Mouse (Mus musculus) WW6 (cell line): ENCODE data around the gene Sobp.

ENCODE experiments used
- DNase-seq: peaks from one replicate; pipeline ENCODE4 v3.0.0-alpha.2; 2013; ENCODE audit warnings: low read depth, low spot score

Sobp gene

DNA sequence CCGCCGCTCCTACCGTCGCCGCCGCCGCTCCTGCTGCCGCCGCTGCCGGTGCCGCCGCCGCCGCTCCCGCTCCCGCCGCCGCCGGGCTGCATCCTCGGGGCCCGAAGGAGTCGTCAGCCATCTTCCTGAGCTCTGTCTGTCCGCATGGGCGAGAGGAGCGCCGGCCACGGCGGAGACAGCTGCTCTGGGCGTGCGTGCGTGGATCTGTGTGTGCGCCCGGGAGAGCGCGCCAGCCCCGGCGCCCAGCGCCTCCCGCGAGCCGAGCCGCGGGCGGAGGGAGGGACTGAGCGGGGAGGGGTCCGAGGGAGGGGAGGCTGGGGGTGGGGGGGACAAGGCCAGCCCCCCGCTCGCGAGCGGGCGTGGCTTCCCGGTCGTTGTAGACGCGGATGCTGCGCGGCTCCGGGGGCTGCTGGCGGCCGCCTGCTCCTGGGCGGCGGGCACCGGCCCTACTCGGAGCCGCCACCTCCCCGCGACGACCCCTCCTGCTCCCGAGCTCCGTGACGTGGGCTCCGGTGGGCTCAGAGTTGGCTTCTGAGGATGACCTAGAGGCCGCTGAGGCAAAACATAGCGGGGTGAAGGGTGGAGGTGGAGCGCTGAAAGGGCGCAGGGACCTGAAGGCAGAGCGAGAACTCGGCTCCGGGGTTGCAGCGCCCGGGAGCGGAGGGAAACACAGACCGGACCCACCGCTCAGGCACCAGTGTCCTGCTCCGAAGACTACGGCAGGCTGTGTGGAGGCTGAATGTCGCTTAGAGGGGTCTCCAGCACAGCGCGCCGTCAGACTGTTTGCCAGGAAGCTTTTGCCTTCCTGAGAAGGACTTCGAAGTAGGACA is at the start of gene Sobp, which contains the start of gene 9030612E09Rik:
TSS of gene Sobp (minus strand) at position 205 of the 830 bp plus-strand sequence.
TSS of gene 9030612E09Rik (plus strand) at position 379 of the 830 bp plus-strand sequence.
- no peak for DNase-seq

DNA sequence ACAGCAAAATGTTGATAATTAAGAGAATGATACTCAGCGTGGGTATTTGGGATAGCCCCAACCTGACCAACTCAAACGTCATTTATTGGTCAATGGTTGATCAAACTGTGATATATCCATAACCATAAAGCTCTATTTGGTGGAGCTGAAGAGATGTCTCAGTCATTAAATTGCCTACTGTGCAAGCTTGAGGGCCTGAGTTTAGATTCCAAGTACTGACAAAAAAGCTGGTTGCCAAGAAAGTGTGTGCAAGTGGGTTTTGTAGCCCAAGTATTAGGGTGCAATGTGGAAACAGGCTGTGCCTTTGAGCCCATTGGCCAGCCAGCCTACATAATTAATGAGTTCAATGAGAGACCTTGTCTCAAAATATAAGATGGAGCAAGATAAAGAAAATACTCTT is 49.1 kb upstream of the Sobp start:
- no peak for DNase-seq

DNA sequence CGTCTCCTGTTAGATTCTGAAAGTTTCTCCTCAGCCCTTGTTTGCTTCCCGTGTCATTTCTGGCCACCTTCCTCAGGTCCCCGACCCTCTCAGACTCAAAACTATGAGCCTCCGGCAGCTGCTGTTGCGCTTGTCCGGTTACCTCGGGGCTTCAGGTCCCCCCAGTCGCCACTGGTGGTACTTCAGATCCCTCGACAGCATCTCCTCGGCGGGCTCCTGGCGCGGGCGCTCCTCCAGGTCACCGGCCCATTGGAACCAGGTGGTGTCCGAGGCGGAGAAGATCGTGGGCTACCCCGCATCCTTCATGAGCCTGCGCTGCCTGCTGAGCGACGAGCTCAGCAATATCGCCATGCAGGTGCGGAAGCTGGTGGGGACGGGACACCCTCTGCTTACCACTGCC is 47.3 kb upstream of the Sobp start:
- DNase-seq = no peak

DNA sequence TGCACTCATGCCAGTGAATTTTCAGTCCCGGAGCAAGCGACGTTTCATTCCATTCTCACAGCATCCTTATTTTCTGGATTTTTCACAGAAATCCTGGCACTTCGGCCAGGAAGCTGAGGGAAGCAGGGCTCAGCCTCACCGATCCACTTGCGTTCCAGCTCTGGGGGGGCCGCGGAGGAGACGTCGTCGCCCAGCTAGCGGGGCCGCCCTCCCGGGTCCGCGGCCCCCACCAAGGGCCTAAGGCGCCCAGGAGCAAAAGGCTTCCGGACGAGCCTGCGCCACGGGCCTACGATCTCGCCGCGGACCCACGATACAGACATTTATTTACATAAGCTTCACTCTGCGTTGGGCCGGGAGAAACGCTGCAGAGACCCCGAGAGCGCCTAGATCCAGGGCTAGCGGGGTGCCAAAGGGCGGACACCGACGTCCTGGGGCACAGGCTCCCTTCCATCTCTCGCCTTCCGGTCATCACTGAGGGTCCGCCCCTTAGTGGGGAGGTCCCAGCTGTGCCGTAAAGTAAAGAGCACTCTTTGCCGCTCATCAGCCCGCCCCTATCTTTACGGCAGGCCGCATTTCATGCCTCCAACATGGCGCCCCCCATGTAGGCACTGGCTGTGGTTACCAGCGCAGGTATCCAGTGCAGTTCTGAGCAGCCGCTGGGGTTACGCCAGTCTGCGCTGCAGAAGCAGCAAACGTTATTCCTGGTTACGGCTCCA is 46.7 kb upstream of the Sobp start, which contains the start of gene Pdss2:
TSS of gene Pdss2 (plus strand) at position 577 of the 716 bp plus-strand sequence.
- DNase-seq = peak; percentile 84

DNA sequence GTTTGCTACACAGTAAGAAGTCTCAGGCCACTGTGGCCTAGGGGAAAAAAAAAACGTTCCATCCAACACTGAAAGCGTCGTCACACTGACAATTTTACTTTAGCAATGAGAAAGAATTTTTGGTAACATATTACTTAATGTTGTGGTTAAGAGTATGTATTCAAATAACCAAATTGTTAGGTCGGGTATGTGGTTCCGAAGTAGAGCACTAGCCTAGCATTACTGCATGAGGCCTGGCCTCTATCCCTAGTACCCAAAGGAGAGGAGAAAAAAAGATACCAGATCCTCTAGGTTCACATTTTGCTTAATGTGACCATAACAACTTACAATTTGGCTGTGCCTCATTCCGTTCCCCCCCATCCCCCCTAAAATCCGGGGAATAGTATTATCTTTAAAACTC is 46.1 kb upstream of the Sobp start:
- DNase-seq = no peak

DNA sequence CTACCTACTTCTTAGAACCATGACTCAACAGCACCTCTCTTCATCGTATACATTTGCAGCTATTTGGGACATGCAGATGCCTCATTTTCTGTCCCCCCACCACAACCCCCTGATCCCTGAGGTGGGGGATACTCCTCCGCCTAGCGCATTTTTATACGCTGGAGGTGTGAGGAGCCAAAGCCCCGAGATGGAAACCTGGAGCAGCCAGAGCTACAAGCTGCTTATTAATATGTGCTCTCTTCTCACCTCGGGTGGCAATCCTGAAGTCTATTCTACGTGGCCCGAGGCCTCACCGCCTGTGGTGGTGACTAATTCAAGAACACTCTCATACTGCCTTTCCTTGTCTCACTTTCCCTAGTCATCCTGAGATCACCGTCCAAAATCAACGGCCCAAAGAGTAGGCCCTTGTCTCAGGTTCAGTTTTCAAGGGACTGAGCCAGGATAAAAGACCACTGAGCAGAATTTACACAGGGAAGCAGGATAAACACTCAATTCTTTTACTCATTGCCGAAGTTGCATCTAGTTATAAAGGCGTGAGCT is 43.1 kb upstream of the Sobp start:
- no peak for DNase-seq

DNA sequence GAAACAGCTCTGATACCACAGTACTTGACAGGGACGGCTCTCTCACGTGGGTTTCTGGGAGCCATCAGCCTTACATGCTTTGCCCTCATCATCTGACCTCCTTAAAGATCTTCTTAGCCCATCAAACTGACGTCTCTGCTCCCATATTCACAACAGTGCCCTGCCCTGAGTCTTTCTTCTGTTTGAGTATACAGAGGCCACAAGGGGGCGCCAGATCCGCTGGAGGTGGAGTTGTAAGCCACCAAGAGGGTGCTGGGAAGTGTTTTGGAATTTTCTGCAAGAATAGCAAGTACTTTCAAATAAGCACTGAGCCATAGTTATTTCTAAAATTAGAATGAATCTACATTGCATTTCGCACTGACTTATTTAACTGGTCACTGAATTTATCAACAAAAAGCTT is 37.5 kb upstream of the Sobp start:
- DNase-seq = peak; percentile 62

DNA sequence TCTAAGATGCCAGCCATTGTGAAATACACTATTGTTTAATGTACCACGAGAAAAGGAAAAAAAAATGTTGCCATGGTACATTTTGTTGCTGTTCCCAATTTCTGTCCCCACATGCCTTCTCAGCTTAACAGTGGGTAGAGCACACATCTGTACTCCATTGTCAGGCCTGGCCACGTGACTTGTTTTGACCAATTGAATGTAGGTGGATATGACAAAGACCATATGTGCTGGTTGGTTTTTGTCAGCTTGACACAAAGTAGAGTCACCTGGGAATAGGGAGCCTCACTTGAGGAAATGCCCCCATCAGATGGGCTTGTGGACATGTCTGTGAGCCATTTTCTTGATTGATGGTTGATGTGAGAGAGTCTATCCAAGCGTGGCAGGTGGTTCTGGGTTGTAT is 29.5 kb upstream of the Sobp start:
- no peak for DNase-seq

DNA sequence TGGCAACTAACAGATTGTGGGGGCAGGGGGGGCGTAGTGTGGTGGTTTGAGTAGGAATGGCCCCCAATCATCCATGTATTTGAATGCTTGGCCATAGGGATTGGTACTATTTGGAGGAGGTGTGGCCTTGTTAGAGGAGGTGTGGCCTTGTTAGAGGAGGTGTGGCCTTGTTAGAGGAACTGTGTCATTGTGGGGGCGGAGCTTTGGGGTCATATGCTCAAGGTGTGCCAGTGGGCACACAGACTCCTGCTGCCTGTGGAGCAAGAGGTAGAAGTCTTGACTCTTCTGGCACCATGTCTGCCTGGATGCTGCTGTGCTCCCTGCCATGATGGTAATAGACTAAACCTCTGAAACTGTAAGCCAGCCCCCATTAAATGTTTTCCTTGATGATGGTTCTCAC is 25.9 kb upstream of the Sobp start:
- no peak for DNase-seq

DNA sequence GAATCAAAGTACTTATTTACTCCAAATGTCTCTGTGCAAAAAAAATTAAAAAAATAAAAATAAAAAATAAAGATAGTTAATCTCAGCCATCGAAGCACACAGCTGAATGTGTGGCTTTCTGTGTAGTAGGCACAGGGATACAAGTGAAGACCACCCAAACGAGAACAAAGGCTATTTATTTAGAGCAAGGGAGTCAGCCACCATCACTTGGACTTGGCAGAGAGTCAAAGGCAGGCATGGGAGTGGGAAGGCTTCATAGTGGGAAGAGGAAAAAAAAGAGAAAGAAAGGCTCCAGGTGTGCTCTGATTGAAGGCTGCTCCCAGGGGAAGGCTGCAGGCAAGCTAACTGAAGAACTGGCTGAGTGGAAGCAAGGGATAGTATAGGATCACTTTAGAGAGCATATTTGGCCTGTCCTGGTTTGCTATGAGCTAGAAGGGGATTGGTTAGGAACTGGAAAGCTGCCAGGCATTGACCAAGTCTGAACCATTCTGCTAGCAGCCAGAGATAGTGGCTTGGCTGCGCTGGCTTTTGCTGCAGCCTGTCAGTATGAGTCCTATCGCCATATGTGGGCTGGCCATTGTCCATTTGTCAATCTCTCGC is 6.1 kb upstream of the Sobp start:
- no peak for DNase-seq

DNA sequence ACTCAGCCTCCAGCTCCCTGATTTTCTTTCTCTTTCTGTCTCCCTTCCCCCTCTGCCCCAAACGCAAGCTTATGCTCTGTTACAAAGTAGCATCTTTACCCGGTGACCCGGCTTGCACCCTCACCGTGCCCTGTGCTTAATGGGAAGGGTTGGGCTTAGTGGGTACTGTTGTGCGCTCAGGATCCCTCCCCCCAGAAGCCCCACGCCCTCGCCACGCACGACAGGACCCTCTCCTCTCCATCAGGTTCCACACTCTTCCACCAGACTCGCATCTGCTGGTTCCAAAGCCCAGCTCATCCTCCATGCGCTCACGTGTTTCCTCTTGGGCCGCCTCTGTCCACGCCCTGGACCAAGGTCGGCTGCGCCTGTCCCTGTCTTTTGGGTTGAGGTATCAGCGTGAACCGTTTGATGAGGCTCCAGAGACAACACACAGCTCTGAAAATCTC is 849 bp upstream of the Sobp start:
- no peak for DNase-seq

DNA sequence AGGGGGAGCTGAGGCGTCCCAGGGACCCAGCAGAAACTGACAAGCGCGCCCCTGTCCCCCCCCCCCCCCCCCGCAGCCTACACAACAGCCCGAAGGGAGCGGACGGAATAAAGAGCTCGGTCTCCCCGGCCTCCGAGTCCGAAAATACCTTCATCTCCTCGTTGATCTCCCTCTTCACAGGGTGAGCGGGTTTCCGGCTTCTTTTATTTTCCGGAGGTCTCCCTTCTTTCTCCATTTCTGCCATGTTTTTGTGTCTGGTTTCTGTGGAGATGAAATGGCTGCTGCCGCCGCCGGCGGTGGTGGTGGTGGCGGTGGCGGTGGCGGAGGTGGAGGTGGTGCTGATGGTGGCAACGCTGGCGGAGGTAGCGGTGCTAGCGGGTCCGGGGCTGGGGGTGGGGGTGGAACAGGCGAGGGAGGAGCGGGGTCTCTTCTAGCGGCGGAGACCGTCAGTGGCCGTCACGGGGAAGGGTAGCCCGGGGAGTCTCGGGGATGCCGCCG is 453 bp downstream of the Sobp start:
- DNase-seq = no peak

DNA sequence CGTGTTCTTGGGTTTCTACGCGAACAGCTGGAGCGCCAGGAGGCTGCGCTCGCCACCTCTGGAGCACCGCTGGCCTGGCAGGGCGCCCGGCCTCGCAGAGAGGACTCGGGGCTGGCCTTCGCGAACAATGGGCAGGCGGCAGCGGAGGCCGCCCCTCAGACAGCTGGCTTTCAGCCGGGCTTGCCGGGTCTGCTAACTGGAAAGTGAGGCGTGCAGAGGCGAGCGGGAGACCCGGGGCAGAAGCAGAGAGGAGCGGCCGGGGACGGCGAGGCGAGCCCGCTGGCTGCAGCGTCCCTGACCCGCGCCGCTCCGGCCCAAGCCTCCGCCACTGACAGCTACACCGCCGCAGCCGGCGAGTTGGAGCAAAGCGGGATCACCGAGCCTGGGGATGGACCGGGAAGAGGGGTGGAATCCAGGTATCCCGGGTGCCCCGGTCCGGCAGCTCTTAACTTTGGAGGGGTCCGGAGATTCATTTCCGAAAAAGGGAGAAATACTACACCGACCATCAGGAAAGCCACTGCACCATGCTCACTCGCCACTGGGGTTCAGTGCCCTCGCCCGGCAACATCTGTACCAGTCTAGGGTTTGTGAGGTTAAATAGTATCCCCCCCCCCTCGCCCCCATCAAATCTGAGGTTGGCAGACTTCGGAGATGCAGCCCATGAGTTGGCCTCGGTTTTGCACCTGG is 1.0 kb downstream of the Sobp start:
- DNase-seq = no peak

DNA sequence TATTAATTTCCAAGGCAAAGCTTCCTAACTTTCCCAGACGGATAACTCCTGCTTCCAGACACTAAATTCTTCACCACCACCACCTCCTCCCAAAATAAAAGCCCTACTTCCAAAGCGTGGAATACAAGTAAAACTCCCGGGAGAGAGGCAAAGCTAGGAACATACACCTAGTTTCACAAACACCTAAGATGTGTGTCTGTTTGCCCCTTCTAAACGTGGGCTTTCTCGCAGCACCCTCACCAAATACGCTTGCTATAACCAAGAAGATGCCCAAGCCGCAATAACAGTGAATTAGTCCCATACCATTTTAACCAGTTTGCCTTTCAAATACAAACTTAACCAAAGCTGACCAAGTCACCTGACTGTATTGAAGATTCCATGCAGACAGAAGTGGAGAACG is 1.8 kb downstream of the Sobp start:
- DNase-seq = no peak

DNA sequence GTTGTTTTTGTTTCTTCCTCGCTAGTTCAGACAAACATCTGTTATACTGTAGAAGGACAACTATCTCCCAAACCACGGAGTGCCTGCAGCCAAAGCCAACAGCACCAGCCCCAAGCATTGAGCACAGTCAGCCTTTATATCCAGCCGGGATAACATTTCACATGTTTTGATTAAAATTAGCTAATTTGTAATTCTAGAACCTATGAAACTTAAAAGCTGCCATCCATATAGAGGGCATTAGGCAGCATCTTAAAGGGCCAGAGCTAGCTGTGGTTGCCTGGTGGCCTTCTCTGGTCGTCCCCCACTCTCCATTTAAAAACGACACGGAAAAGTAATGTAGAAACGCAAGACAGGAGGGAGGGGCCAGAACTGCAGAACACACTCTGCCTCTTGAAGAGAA is 2.3 kb downstream of the Sobp start:
- no peak for DNase-seq

DNA sequence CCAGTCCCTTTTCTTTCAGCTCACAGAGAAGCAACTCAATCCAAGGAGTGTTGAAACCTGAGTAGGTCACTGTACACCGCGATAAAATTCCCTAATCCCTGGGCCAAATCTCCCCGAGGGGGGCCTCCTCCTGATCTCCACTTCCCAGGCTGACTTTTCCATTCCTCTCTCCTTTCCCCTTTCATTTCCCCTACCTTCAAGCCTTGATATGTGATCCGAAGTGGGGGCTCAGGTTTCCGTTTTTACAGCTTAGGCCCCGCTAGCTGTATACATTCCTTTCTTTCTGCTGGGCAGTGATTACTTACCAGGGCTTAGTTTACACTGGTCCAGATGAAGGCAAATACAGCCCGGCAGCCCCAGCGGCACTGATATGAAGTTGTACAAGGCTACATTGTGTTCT is 3.2 kb downstream of the Sobp start:
- no peak for DNase-seq

DNA sequence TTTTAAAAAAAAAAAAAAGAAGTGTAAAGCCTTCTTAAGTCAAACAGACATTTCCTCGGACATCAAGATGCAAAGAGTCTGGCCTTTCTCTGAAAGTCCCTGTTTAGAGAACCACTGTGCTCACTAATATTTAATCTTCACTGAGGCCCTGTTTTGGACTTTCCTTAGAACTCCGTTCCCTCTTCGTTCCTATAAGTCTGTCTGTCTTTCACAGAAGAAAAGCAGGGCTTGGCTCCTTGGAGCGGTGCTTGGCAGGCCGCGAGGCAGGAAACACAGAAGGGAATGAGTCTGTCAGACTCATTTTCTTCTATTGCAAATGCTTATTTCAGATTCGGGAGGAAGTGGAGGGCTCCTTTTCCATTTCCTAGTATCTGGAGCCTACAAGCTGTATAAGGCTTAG is 5.5 kb downstream of the Sobp start:
- DNase-seq = no peak

DNA sequence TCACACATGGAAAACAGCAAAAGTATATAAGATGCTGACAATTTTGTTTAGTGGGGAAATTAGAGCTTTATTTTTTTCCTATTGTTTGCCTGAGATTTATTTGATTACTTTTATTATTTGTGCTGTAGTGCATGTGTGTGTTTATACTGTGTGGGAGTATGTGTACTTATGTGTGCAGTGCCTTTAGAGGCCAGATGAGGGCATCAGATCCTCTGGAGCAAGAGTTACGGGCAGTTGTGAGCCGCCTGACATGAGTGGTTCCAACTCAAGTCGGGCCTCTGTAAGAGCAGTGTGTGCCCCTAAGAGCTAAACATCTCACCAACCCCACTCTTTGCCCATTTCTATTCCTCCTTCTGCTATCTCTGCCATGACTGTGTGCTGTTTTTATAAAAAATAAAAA is 7.5 kb downstream of the Sobp start:
- no peak for DNase-seq

DNA sequence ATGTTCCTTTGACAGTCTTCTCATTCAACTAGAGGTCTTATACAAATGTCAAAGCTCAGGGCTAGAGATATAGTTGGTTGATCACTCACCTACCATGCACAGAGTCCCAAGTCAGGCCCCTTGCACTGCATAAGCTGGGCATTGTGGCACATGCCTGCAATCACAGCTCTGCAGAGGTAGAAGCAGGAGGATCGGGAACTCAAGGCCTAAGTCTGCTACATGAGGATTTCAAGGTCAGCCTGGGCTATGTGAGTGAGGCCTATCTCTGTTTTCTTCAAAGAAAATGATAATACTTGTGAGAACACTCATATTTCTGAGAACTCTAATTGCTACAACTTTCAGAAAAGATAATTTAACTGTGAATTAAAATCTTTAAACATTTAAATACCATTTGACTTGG is 8.2 kb downstream of the Sobp start:
- DNase-seq = no peak

DNA sequence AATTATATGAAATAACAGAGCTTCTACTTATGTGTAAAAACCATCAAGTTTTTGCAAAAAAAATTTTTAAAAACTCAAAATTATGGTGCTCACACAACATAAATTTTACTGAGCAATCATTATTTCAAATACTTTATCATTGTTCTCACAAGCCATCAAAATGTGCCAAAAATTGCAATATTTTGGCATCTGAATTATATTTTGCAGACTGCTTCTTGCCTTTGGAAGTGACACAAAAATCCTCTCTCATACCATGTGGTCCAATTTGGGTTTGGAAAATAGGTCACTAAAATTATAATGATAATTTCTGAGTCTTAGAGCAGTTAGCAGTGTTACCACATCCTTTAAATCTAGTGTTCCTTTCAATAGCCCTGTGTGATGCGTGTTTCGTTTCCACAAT is 9.9 kb downstream of the Sobp start:
- no peak for DNase-seq

DNA sequence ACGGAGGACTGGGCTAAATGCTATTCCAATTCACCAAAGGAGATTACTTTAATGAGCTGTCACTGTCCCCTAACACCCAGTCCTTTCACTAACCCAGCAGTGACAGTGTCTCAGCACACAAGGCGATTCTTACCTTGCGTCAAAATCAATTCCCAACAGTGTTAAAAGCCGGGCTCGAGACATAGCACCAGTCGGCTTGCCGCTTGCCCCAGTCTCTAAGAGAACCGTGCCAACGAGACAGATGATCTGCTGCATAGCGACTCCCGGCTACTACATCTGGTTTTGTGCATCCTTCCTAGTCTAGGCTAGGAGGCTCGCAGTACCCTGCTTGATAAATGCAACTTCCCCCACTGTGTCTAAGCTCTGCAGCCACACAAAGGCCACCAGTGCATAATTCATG is 12.0 kb downstream of the Sobp start:
- DNase-seq = no peak

DNA sequence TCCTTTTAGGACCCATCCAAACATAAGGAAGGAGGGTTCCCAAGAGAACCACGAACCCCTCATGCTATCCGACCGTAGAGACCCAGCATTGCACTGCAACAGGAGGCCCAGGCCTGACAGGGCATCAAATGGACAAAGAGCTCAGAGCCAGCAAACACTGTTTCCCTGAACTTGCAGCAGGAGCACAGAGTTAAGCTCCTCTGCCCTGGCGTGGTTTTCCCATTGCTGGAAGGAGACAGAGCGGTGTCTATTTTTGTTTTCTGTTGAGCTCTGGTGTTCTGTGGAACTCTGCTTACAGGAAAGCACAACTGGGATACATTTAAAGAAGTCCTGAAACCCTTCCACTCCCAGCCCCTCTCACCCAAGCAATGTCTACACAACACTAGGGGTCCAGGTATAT is 15.0 kb downstream of the Sobp start:
- DNase-seq = no peak
